Mouse (Mus musculus) MEL-GATA-1-ER (cell line): Measurements from ENCODE around the gene Hectd4.
A peak's percentile ranks its signal among the peaks of the same experiment; 100 is the strongest.
"Not testable (repeated sequence)": the region's sequence is repeated elsewhere in the genome, so short reads cannot be mapped to it uniquely, and the experiment has no call there.

Experiments
- DNase-seq: peaks from one replicate; pipeline ENCODE4 v3.0.0-alpha.2; 2012; ENCODE audit warnings: low read depth; ENCODE audit errors: extremely low read depth

Gene Hectd4

DNA sequence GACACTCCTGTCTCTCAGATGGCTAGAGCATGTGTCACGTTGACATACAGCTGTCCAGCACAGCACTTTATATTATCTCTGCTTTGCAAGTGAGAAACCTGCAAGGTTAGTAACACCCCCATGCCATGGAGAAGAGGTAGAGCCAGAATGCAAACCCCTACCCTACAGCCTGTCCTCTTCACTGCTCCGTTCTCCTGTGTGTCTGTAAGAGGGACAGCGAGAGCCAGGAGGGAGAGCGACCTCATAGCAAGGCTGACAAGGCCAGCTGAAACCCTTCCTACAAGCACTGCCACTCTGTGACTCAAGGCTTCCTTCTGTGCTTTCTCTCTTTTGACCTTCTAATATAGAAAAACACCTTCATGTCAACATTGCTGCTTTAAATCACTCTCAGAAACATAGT, 60.4 kb downstream of the Hectd4 start:
- no peak for DNase-seq

GRCm38 (mm10) chr5:121283051-121283450, 63.0 kb downstream of the Hectd4 start:
- DNase-seq, result no peak

DNA sequence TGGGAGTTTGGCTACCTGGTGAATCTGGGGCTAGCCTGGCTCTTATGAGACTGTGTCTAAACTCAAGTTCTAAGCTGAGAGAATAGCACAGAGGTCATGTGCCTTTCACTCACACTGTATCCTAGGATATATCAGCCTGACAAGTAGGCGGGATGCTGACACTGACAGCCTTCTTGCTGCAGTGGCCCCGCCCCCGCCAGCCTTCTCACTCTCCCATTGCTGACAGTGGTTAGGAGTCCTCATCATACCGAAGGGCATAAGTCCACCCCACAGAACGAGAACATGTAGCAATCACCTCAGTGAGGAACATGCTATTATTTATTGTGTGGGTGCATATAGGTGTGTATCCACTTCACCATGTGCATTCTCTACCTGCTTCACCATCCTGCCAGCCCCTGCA, 64.8 kb downstream of the Hectd4 start:
- no peak for DNase-seq

GRCm38 (mm10) chr5:121287213-121287612, 67.2 kb downstream of the Hectd4 start:
- DNase-seq, result no peak

DNA sequence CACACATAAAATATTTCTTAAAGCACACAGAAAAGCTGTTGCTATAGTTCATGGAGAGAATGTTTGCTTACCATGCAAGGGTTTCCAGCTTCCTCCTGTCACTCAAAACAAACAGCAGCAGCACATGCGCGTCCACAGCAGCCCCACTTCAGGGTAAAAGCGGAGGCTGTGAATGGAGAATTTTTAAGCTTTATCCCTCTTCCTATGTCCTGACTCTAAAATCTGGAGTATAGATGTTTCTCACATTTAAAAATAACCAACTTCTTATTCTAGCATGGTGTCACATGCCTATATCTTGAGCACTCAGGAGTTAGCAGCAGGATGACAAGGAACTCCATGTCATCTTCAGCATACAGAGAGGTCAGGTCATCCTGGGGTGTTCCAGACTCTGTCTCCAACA, 70.3 kb downstream of the Hectd4 start:
- DNase-seq, result no peak

DNA sequence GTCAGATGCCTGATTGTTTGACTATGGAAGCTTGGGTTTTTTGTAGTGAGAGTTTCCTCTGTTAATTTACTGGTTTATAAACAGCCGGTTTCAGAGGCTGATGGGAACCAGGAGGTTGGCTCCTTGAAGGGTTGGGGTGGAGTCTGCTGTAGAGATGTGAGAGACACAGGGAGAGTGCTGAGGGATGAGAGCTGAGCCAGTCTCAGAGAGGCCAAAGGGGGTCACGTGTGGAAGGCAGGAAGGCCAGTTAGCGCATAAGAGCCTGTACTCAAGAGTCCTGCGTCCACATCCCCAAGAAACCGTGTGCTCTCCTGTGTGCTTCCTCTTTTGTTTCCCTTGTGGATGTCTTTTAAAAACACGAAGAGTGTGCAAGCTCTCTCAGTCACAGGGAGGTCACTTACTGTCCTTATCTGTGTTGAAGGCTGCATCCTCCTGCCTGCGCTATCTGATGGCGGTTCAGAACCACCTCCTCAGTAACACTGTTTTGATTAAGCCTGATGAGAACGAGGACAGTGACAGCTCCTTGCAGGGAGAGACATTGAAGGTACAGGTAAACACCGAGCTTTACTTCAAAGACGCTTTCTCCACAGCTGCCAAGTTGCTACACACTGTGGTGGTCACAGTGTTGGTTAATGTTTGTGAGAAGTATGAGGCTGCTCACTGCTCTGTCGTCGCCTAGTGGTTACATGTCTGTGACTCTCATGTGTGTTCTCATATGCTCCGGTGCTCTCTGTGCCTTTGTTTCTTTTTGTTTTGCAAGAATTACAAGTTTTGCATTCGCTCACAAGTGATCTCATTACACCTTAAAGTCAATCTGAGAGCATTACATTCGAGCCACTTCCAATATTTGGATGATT, 72.5 kb downstream of the Hectd4 start:
- peak; percentile 10 for DNase-seq

DNA sequence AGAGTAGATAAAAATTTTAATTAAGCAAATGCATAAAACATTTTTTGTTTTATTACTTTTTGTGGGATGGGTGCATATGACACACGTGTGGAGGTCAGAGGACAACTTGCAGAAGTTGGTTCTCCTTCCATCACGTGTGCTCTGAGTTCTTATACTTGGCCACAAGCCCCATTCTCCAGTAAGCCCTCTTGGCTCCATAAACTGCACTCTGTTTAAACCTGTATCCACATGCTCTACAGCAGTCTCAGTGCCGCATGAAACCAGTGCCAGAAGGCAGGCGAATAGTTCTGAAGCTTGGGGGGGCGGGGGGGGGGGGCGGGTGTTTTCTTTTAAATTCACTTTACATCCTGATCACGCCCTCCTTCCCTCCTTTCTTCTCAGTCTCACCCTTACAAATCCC, 85.0 kb downstream of the Hectd4 start:
- DNase-seq, result no peak

DNA sequence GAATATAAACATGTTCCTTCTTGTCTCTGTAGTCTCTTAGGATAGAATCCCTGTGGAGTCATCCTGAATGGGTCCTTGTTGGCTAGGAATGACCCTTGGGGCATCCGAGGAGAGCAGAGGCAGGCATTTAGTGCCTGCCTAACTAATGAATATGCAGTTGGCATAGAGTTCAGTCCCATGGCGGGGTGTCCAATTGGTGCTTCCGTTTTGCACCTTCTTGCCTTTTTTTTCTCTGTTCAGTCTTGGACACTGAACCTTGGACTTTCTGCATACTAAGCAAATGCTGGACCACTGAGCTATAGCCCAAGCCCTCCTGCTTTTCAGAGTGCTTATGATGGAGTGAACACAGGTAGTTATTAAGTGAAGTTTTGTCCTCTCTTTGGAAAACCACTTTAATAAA, 87.6 kb downstream of the Hectd4 start:
- DNase-seq, result no peak

- DNase-seq, result no peak
Observed at GRCm38 (mm10) chr5:121311576-121311975, 91.6 kb downstream of the Hectd4 start.

DNA sequence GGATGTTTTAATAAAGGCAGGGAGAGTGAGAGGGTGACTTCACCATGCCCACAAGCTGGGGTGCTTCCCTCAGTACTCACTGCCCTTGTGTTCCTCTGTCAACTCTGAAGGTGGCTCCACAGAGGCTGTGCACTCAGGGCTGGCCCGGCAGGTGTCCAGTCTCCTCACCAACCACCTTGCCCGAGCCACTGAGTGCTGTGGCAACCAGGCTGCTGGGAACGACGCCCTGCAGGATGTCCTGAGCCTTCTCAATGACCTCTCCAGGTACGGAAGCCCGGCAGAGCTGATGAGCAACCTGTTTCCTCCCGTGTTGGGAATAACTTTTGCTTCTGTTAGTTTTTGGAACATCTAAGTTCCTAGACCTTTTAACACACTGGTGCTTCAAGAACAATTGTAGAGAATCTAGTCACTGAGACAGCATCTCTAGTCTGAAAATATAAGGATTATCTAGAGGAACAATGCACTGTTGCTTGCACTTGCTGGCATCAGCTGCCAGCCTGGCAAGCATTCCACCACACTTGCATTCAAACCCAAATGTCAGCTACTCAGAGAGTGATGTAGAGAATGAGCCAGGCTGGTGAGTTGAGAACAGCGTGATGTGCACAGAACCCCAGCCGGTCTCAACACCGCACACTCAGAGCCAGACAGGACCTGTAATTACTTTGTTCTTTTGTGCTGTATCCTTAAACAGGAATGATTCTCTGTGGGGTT, 93.9 kb downstream of the Hectd4 start:
- DNase-seq, result no peak

DNA sequence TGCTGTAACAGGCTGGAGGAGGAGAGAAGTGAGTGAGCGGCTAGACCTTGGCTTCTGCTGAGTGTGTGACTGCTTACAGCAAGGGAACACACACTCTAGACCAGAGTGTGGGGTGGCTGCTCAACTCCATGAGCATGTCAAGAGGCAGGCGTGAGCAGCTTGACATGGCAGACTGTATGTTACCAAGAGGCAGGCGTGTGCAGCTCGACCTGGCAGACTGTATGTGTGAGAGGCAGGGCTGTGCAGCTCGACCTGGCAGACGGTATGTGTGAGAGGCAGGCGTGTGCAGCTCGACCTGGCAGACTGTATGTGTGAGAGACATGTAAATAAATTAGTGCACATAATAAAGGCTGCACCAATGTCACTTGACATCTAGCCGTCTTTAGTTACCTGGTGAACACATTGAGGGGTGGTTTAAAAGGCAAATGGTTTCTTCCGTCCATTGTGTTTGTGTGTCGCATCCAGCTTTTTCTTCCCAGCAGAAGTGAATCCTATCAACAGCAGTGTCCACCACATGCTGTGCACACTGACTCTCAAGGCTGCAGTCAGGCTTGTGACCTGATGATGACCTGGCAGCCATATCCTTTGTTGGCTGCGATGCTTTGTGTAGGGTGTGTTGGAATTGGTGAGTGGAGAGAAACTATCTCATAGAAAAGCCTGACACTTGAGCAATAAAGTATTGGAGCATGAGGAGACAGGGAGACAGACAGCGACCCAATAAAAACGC, 106.2 kb downstream of the Hectd4 start:
- no peak for DNase-seq

- no peak for DNase-seq
Observed at GRCm38 (mm10) chr5:121329333-121330058, 109.5 kb downstream of the Hectd4 start.

- DNase-seq, result not testable (repeated sequence)
Observed at GRCm38 (mm10) chr5:121330154-121330816, 110.3 kb downstream of the Hectd4 start.

DNA sequence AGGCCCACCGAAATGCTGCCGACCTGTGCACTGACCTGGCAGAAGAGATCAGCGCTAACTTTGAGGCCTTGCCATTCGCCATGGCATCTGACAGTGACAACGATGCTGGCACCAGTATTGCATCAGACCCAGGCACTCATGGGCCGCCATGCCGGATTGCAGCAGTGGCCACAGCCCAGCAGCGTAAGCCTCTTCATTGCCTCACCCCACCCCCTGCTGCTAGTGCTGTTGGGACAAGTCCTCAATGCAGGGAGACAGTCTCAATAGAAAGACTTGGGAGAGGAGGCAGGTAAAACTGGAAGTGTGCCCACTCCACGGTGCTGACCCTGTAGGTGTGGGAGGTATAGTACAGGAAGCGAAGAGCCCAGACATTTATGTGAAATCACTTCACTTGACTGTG, 111.7 kb downstream of the Hectd4 start:
- DNase-seq, result no peak

- DNase-seq, result no peak
Observed at GRCm38 (mm10) chr5:121333976-121334375, 114.0 kb downstream of the Hectd4 start.

GRCm38 (mm10) chr5:121334454-121334853, 114.4 kb downstream of the Hectd4 start:
- no peak for DNase-seq

DNA sequence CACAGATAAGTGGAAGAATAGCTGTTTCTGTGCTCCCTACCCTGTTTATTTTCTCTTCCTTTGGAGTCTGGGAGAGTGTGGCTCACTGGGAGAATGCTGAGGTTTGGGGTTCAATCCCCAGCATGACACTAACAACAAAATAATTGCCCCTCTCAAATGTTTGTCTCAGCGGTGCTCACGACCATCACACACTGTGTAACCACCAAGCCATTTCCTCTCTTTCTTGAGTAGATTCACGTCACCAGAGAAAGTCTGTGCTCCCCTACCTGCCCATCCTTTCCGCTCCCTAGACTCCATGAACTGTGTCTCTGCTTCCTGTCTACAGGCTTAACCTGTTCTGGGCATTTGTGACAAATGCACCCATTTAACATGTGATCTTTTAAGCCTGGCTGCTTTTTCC, 115.4 kb downstream of the Hectd4 start:
- DNase-seq, result no peak

DNA sequence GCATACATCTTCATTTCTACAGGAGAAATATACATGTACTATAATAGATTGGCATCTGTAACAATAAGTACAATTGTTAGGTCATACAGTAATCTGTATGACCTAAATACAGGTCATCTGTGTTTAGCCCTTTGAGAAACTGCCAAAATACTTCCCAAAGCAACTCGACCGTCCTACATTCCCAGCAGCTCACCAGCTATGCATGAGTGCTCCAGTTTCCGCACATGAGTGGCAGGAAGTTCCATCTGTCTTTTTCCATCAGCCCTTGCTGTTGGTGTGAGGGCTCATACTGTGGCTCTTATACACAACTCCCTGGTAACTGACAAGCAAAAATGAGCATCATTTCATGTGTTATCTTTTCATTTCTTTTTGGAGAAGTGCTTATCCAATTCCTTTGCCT, 116.0 kb downstream of the Hectd4 start:
- DNase-seq, result no peak

GRCm38 (mm10) chr5:121336776-121337175, 116.8 kb downstream of the Hectd4 start:
- DNase-seq, result no peak

DNA sequence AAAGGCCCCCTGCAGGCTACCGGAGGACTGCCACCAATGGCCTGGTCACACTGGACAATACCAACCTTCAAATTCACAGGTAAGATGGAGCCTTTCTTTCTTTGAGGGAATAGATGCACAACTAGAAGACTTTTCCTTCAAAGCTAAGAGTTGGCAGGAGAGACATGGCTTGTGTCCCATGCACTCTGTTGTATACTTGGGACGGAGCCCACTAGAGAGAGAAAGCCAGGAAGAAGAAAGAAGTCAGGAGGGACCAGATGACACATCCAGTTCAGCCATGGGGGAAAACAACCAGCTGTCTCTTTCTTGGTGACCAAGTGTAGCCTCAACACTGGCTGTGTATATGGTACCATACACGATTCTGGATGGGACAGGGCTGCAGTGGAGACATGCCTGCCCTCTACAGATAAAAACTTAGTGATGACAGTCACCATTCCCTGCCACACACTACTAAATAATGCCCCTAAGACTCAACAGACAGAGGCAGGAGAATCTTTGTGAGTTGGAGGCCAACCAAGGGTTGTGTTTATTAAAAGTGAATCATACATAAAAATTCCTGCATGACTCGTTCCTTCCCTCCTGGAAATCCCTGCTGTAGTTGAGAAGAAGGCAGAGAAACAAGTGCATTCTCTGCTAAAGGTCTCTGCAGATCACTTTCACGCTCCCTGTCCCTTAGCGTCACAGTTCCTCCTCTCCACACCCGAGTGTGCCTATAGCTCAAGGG, 119.7 kb downstream of the Hectd4 start:
- DNase-seq, result no peak
